Mouse (Mus musculus) c-Kit-positive CD71-negative TER-119-negative erythroid progenitor cells, embryonic 14.5 days (primary cell): ENCODE results near the gene Slc13a3.
"Not testable (repeated sequence)": the region's sequence is repeated elsewhere in the genome, so short reads cannot be mapped to it uniquely, and the experiment has no call there.

Source experiments
- DNase-seq: peaks from one replicate; pipeline ENCODE4 v3.0.0-alpha.2; 2013; ENCODE audit warnings: low read depth

The Slc13a3 gene

DNA sequence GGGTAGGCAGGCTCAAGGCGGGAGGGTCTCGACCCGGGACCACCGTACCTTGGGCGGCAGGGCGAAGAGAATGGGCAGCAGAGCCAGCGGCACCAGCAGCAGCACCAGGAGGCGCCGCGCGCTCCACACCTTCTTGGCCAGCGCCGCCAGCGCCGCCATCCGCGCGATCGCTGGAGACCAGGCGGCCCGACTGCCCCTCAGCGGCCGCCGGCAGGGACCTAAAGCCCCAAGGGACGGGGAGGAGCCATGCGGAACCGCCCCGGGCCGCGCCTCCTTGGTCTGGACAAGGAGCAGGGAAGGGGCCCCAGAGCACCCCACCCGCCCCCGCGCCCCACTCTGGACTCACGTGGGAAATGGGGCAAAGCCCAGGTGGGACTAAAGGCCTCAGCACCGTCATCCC lies at the start of gene Slc13a3:
Gene Slc13a3 (minus strand): TSS at position 228 of the 400 bp plus-strand sequence.
- DNase-seq = no peak

DNA sequence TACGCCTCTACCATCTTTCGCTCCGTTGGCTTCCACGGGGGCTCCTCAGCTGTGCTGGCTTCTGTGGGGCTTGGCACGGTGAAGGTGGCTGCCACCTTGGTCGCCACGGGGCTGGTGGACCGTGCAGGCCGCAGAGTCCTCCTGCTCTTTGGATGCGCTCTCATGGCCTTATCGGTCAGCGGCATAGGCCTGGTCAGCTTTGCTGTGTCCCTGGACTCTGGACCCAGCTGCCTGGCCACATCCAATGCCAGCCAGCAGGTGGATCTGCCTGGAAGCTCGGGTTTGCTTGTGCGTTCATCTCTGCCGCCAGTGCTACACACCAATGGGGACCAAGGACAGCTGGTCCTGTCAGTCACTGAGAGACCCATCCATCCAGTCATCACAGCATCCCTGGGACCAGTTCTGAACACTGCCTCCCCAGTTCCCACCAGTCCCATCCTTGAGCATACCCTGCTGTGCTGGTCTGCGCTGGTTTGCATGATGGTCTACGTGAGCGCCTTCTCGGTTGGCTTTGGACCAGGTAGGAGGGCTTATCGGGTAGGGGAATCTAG lies 42.2 kb upstream of the Slc13a3 start:
- DNase-seq = no peak

DNA sequence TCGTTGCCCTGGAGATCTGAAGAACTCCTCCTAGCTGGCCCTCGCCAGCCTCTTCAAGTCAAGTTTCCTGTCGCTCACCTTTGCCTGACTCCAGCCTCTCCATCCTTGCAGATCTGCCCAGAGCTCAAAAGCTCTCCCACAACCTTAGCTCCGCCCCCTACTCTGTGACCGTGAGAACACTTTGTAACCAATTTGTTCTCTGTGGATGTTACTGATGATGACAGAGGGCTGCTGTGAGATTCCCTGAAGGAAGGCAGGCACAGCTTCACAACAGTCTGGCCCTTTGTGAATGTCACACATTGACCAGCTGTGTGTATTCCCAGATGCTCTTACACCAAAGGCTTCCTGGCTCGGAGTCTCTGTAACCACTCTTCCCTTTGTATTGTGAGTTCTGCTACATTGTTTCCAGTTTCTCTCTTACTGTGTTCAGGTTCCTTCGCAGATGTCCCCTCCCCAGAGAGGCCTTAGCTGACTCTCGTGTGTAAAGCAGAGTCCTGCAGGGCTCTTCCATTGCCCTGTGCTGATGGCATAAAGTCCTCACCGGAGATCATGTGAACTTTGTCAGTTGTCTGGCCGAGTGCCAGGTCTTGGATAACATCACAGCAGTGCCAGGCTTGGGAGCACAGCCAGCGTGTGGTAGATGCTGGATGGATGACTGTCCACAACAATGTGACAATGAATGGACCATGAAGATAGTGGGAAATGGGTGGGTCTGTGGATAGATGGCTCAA lies 40.0 kb upstream of the Slc13a3 start:
- no peak for DNase-seq

DNA sequence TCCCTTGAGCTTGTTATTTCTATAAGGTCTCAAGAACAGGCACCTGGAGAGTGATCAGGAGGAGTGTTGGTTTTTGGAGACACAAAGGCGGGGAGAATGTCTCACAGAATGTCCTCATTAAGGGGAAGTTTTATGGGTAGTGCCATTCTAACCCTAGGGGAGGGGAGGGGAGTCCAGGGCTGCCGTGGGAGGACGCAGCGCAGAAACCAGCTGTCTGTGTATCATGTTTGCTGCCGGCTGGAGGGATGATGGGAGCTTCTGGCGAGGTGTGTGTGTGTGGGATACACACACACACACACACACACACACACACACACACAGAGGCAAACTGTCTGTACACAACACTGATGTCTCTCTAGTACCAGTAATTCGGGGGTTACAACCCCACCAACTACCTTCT lies 39.4 kb upstream of the Slc13a3 start:
- DNase-seq = no peak

DNA sequence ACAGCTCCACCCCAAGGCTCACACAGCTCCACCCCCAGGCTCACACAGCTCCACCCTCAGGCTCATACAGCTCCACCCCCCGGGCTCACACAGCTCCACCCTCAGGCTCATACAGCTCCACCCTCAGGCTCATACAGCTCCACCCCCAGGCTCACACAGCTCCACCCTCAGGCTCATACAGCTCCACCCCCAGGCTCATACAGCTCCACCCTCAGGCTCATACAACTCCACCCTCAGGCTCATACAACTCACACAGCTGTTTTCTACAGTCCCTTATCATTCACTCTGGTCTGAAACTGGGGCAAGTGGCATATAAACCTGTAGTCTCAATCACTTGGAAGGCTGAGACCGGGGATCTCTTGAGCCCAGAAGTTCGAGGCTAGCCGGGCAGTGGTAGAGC lies 38.5 kb upstream of the Slc13a3 start:
- DNase-seq = not testable (repeated sequence)

DNA sequence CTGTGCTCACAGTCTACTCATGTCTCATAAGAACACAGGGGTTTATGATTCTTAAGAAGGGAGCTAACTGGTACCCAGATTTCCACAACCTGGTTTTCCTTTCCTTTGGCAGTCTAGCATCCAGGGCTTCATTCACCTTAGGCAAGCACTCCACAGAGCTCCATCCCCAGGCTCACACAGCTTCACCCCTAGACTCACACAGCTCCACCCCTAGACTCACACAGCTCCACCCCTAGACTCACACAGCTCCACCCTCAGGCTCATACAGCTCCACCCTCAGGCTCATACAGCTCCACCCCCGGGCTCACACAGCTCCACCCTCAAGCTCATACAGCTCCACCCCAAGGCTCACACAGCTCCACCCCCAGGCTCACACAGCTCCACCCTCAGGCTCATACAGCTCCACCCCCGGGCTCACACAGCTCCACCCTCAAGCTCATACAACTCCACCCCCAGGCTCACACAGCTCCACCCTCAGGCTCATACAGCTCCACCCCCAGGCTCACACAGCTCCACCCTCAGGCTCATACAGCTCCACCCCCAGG lies 38.0 kb upstream of the Slc13a3 start:
- DNase-seq = not testable (repeated sequence)

DNA sequence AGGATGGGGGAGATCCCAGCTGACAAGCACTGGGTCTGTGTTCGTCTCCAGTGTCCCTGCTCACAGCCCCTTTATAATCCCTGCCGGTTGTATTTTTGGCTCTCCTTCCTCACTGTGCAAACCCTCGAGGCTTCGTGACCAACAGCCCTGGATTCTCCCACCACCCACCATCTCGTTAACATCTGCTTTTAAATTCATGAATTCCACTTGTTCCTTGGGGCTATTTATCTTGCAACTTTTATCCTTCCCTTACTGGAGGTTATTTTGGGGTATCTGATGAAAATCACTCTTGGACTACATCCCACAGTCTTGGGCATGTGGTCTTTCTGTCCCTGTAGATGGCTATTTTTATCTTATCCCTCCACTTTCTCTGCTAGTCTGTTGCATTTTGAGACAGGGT lies 37.4 kb upstream of the Slc13a3 start:
- DNase-seq = no peak

DNA sequence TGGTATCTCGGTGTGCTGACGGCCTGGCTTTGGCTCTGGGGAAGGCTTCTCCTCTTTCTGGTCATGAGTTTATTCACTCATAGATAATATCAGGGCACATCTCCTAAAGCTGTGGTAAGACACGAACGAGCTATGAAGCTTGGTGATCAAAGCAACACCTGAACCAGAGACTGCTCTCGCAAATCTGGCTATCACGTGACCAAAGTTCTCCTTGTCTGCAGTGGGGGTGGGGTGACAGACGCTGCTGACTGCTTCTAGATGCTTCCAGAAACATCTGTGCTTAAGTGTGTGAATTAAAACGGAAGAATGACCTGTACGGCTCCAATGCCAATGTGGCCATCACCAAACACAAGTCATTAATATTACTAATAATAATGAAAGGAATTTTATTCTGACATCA lies 36.7 kb upstream of the Slc13a3 start:
- no peak for DNase-seq

DNA sequence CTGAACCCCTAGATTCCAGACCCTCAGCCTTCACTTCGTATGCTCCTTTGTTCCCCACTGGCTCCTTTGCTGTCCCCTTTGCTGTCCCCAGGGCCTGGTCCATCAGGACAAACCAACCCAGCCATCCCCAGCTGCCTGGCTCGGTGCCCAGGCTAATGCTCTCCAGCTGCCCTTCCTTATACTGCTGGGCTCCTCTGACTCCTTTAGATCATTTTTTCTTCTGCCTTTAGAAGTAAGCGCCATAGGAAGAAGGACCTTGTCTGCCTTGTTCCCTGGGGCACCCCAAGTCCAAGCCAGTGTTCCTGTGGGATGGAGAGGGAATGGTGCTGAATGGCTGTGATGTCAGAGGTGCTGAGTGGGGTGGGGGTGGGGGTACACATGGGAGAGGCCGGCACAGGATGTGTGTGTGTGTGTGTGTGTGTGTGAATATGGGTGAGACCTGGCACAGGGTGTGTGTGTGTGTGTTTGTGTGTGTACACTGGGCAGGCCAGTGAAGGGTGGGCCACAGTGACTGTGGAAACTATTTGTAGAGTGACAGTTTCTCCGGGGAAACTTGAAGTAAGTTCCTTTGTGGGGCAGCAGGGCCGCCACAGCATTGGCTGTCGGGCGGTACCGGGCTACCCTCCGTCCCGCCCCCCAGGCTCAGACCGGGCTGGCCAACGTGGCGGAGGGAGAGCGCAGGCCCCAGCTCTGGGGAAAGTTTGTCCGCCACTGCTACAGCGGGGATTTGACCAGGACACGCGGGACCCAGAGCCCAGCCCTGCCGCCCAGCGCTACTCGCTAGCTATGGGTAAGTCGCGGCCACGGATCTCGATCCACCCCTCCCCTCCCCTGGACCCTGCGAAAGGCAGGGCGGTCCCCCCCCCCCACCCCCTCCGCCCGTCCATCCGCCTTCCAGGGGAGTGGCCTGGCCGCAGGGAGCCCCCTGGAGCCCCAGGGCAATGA lies 30.5 kb upstream of the Slc13a3 start, which contains the start of gene Slc2a10:
Gene Slc2a10 (plus strand): TSS at position 529 of the 945 bp plus-strand sequence.
- DNase-seq = no peak

DNA sequence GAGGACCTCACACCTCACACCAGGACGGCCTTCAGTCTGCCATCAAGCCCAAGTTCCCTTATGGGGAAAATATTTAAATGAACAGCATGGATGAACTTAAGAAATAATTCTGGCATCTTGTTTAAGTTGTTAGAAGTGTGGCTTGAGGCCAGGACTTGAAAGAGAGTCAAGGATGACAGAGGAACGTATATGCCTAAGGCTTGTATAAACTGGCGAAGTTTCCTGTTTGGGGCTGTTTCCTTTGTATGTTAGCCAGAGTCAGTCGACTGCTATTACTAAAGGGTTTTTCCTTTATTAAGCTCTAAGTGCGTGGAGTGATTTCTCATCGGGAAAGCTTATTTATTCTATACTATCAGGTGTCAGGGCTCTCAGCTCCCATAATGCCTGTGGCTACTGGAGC lies 25.8 kb upstream of the Slc13a3 start:
- no peak for DNase-seq

DNA sequence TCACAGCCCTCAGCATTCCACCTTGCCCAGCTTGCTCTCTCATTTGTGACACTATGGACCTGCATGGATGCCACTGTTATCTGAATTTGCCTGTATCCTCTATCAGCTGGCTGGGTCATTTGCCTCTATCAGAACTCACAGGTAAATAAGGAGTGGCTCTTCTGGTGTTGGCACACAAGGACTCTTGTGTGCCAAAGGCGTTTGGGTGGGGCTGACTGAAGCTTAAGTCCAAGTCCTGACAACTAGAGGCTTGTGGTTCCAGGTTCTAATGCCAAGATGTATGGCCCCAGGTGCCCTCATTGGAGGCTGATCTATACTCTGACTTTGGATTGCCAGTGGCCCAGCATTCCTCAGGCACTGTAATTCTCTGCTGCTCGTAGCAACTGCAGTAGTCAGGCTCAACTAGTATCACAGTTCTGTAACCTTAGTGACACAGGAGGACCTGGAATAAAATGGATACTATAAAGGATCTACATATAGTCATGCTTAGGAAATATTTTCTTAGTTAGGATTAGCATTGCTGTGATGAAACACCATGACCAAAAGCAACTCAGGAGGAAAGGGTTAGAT lies 24.8 kb upstream of the Slc13a3 start:
- DNase-seq = no peak

DNA sequence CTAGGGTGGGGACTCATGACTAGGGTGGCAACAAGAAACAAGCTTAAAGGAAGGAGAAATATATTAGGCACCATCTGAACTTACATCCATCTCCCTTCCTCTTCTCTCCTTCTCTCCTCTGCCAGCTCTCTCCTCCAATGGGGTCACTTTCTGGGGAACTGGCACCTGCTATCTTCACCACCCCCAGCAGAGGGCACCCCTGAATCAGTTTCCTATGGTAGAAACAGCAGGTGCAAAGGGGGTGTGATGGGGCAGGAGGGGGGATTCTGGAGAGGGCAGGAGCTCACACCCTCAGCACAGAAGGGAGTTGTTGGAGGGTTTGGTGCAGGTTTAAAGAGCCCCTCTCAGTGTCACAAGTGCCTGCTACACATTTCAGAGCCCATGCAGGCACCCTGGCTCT lies 23.2 kb upstream of the Slc13a3 start:
- peak; percentile 41 for DNase-seq

DNA sequence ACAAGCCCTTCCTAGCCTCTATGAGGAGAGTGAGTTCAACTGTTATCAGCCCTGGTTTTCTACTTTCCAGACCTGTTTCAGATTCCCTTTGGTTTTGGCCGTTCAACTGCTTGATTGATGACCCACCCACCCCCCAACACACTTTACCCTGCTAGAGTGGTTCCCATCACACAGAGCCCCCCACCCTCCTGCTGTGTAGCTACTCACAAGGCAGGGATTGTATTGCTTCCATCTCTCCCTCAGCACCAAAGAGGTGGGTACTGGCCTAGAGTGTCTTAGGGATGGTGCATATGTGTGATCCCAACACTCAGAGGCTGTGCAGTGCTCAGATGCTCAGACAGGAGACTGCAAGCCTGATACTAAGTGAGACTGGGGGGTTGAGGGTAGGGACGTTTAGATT lies 21.5 kb upstream of the Slc13a3 start:
- DNase-seq = no peak

DNA sequence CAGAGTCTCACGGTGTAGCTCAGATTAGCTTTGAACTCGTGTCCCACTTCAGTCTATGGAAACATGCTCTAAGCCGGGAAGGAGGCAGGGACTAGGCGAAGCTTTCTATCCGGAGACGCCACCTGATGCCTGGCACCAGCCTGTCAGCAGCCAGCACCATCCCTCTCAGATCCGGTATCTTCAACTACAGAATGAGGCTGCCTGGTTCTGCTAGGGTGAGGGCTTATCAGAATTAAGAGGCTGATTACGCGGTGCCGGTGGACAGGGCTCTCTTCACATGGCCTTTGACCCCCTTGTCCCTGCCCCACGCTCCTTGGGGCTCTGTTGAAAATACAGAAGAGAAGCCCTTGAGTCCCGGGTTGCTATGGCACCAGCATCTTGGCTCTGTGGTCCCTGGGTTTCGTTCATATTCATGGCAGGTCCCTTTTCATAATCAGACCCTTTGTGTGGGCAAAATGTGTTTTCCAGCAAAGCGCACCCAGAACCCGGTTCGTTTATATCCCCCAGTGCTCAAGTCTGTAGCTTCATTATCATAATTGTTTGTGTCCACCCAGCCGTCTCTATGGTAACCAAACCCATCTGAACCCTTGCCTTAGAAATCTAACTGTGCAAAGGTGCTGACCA lies 20.7 kb upstream of the Slc13a3 start:
- no peak for DNase-seq

DNA sequence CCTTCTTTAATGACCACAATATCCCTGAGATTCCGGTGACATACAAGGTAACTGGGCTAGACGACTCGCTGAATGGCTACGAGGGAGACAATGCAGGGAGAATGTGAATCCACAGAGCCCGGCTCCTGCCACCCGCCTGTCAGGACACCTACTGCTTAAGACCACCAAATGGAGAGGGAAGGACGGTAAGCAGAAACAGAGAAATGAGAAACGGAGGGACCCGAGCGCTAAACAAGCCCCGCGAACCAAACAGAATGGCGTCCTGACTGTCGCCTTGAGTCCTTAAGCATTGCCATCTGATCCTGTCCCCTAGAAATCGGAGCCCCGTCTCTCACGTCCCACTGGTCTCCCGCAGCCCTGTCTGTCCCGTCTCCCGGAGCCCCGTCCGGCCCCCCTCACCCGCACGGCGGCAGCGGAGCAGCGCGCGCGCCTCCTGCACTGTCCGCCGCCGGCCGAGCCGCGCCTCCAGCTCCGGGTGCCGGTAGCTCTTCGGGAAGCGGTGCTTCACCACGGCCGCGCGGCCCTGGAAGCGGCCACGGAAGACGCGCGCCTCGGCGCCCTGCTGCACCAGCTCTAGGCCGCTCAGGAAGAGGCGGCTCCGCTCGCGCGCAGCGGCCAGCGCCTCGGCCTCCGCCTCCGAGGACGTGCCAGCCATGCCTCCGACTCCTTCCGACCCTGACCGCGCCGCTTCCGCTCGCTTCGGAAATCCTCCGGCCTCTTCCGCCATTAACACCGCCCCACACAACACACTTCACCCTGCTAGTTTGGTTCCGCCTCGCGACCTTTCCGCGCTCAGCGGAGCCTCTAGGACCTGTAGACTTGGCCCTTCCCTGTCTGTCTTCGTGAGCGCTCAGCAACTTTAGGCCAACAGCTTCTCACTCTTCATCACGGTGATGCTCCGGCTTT lies 19.9 kb upstream of the Slc13a3 start, which contains the start of gene Trp53rka:
Gene Trp53rka (minus strand): TSS at position 677 of the 906 bp plus-strand sequence.
- peak; percentile 55 for DNase-seq

DNA sequence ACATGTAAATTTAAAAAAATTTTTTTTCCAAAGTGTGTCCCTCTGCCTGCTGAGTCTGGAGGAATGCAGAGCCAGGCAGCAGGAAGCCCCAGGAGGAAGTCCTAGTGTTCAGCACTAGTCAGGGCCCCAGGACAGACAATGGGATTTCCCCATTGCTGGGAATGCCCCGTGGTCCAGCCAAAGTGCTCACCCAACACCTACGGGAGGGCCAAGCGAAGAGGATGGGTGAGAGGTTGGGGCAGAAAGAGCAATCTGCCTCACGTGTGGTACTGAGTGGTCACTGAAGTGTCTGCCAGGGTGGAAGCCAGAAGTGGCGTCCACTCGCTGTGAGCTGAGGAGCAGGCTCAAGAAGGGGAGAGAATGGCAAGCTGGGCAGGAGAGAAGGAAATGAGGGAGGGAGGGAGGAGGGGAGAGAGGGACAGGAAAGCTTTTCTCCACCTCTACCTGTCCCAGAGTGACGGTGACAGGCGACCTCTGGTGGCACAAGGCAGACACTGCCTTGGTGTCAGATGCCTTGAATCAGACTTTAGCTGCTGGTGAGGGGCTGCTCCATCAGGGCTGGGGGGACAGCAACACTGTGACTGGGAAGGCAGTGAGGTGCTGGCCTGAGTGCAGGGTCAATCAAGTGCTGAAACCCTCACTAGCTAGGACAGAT lies 14.0 kb upstream of the Slc13a3 start:
- no peak for DNase-seq

DNA sequence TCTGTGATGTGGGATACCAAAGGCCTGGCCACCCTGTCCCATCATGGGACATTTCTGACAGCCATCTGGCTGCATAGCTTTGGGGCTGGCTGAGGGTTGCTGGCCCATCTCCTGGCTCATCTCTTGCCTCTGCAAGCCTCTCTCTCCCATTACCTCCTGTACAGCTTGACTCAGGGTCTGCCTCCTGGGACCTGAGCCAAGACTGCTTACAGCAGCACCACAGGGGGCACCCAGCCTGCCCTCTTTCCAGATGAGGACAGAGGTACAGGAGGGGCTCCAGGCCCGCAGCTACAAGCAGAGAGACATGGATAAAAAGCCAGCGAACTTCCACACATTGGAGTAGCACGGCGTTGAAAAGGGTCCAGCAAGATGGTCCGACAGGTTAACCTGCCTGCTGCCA lies 13.4 kb upstream of the Slc13a3 start:
- DNase-seq = no peak

DNA sequence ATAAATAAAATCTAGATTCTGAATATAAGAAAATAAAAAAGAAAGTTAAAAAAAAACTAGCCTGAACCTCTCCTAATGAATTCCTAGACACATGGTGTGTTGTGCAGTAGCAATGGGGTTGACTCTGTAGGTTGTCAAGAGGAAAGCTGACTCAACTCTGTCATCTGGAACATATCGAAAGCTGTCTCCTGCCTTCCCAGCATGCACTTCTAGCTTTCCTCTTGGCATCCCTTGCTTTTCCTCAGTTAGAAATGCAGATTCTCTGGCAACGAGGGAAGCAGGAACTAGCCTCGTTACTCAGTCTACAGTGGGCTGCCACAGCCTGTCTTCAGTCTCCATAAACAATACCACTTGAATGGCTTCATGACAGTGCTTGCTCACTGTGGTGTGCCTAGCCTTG lies 12.8 kb upstream of the Slc13a3 start:
- no peak for DNase-seq

DNA sequence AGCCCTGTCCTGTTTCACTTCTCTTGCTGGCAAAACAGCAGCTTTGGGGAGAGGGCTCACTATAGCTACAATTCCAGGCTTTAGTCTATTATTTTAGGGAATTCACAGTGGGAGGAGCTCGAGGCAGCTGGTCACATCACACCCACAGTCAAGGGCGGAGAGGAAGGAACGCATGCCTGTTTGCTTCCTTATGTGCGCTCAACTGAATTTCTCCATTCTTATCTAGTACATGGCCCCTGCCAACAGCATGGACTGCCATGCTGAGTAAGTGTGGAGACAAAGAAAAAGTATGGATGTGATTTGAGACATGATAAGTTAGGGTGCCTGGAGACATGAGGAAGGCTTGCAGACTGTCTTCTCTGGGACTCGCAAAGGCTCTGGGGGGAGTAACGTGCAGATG lies 11.1 kb upstream of the Slc13a3 start:
- no peak for DNase-seq

DNA sequence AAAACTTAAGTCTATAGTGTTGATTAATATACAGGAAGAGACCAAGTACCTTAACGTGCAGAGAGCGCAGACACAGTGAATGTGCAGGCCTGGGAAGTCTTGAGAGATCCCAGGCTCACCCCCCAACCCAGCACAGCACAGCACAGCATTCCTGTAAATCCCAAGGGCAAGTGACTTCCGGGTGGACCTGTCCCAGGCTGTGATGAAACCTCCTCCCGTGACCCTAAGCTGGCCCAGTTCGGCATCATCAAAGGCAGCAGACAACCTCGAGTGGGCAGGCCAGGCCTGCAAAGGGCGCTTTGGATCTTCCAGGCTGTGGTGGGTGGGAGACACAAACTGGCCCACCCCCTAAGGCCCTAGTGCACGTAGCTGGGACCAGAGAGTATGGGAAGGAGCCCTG lies 9.0 kb upstream of the Slc13a3 start:
- DNase-seq = no peak
